Mouse (Mus musculus): Measurements from ENCODE around the gene Olfr1102. TPM values are rescaled to one million over a fixed set of nuclear protein-coding genes. Genes with fewer than 3 reads are reported as not detected.

Gene Olfr1102
- polyA plus RNA-seq, 1 experiment, result not detected

GRCm38 (mm10) chr2:87052173-87052572, 54.0 kb downstream of the Olfr1102 start, which contains the start of gene Olfr1106:
Olfr1106 (minus strand) TSS chr2:87052273.
- no peak within 1 kb of the TSS for H3K4me3 ChIP-seq (ENCODE audit: insufficient read depth, poor library complexity, severe bottlenecking)
- H3K79me3 ChIP-seq (ENCODE audit: low read depth), result no peaks in the 10 kb centered on the region
- H3K36me3 ChIP-seq (ENCODE audit: control insufficient read depth, insufficient read depth), result no peaks in the 10 kb centered on the region
- H3K27me3 ChIP-seq (ENCODE audit: control insufficient read depth, insufficient read depth, insufficient read length), result no peaks in the 10 kb centered on the region
- H3K79me2 ChIP-seq (ENCODE audit: control insufficient read depth, insufficient read depth), result no peaks in the 10 kb centered on the region
- TF ChIP-seq MYOG (IDR thresholded peaks at IDR 0.05; ENCODE audit: control insufficient read depth, extremely low read depth, insufficient read length) (no peak), CEBPB (IDR thresholded peaks at IDR 0.05; ENCODE audit: low read depth) (no peak), USF1 (IDR thresholded peaks at IDR 0.05; ENCODE audit: low read depth) (no peak), MYOD1 (IDR thresholded peaks at IDR 0.05; ENCODE audit: control insufficient read depth, insufficient read length, low read depth) (no peak), CTCF (IDR thresholded peaks at IDR 0.05; ENCODE audit: control insufficient read depth, insufficient read depth, insufficient read length) (no peak), FOSL1 (IDR thresholded peaks at IDR 0.05; ENCODE audit: insufficient read depth, low read length, poor library complexity, severe bottlenecking) (no peak), MAX (IDR thresholded peaks at IDR 0.05) (no peak)
- no peak within 1 kb of the TSS for H3ac ChIP-seq (ENCODE audit: control insufficient read depth, insufficient read length, low read depth)

Other genes with a start within 250 kb of the Olfr1102 start
- not detected for gene Olfr1090, start 239.4 kb upstream of the Olfr1102 start, polyA plus RNA-seq (2012; fragmentation: generic; extraction: Trizol)
- gene Olfr1093, start 215.9 kb upstream of the Olfr1102 start, polyA plus RNA-seq (2012; fragmentation: generic; extraction: Trizol), result not detected
- gene Olfr141, start 188.4 kb upstream of the Olfr1102 start, polyA plus RNA-seq (2012; fragmentation: generic; extraction: Trizol), result not detected
- not detected for gene Olfr1094, start 173.7 kb upstream of the Olfr1102 start, polyA plus RNA-seq (2012; fragmentation: generic; extraction: Trizol)
- gene Olfr1095, start 146.7 kb upstream of the Olfr1102 start, polyA plus RNA-seq (2012; fragmentation: generic; extraction: Trizol), result not detected
- not detected for gene Gm13723, start 123.6 kb upstream of the Olfr1102 start, polyA plus RNA-seq (2012; fragmentation: generic; extraction: Trizol)
- not detected for gene Olfr1097, start 106.2 kb upstream of the Olfr1102 start, polyA plus RNA-seq (2012; fragmentation: generic; extraction: Trizol)
- not detected for gene Olfr1098, start 73.9 kb upstream of the Olfr1102 start, polyA plus RNA-seq (2012; fragmentation: generic; extraction: Trizol)
- gene Olfr1099, start 37.7 kb upstream of the Olfr1102 start, polyA plus RNA-seq (2012; fragmentation: generic; extraction: Trizol), result not detected
- gene Olfr1100, start 18.4 kb upstream of the Olfr1102 start, polyA plus RNA-seq (2012; fragmentation: generic; extraction: Trizol), result not detected
- gene Olfr1101, start 7.2 kb upstream of the Olfr1102 start, polyA plus RNA-seq (2012; fragmentation: generic; extraction: Trizol), result not detected
- gene Olfr1104, start 28.7 kb downstream of the Olfr1102 start, polyA plus RNA-seq (2012; fragmentation: generic; extraction: Trizol), result not detected
- not detected for gene Olfr1105, start 38.1 kb downstream of the Olfr1102 start, polyA plus RNA-seq (2012; fragmentation: generic; extraction: Trizol)
- gene Olfr1106, start 53.9 kb downstream of the Olfr1102 start, polyA plus RNA-seq (2012; fragmentation: generic; extraction: Trizol), result not detected
- not detected for gene Olfr1107, start 77.4 kb downstream of the Olfr1102 start, polyA plus RNA-seq (2012; fragmentation: generic; extraction: Trizol)
- not detected for gene Olfr1109, start 97.6 kb downstream of the Olfr1102 start, polyA plus RNA-seq (2012; fragmentation: generic; extraction: Trizol)
- not detected for gene Olfr259, start 116.2 kb downstream of the Olfr1102 start, polyA plus RNA-seq (2012; fragmentation: generic; extraction: Trizol)
- gene Olfr1110, start 141.9 kb downstream of the Olfr1102 start, polyA plus RNA-seq (2012; fragmentation: generic; extraction: Trizol), result not detected
- not detected for gene Olfr1111, start 154.2 kb downstream of the Olfr1102 start, polyA plus RNA-seq (2012; fragmentation: generic; extraction: Trizol)
- gene Olfr1112, start 189.4 kb downstream of the Olfr1102 start, polyA plus RNA-seq (2012; fragmentation: generic; extraction: Trizol), result not detected
- not detected for gene Olfr1113, start 210.6 kb downstream of the Olfr1102 start, polyA plus RNA-seq (2012; fragmentation: generic; extraction: Trizol)
- not detected for gene Olfr1115, start 249.6 kb downstream of the Olfr1102 start, polyA plus RNA-seq (2012; fragmentation: generic; extraction: Trizol)